Mouse (Mus musculus) cerebellum, postnatal 25 days (tissue): ENCODE data around the gene Bak1.

ENCODE experiments used
- DNase-seq, 2 experiments: peaks; one replicate each; pipeline ENCODE4 v3.0.0; 2021; ENCODE audit warnings: mixed read lengths in 2 of 2

The Bak1 gene

GRCm38 (mm10) chr17:27021076-27021475, 7.7 kb downstream of the Bak1 start:
- DNase-seq: peak; percentile 88 to 89

DNA sequence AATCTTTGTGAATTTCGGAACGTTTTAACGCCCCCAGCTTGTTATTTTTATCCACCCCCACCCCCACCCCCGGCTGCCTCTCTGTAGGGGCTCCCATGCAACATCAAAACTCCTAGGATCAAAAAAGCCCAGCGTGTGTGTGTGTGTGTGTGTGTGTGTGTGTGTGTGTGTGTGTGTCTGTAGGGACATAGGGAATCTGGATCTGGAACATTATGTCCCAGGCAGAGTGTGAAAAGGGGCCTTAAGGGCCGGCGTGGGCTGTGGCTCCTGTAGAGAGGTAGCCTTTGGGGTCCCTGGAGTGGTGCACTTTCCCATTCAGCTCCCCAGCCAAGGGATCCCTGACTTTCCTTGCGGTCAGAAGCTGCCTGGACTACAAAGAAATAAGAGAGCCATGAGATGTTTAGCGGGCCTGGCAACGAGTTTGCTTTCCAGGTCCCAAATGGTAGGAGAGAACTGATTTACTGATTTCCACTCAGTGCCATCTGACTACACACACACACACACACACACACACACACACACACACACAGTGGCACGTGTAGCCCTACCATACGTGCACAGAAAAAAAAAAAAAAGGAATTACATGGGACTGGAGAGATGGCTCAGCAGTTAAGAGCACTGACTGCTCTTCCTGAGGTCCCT, 10.1 kb downstream of the Bak1 start:
- DNase-seq: peak in 1 of 2 experiments; percentile 52

- peak; percentile 89 to 94 for DNase-seq
Measured at GRCm38 (mm10) chr17:27017564-27018499, 11.0 kb downstream of the Bak1 start.

GRCm38 (mm10) chr17:27012909-27013308, 15.9 kb downstream of the Bak1 start:
- DNase-seq: no peak

DNA sequence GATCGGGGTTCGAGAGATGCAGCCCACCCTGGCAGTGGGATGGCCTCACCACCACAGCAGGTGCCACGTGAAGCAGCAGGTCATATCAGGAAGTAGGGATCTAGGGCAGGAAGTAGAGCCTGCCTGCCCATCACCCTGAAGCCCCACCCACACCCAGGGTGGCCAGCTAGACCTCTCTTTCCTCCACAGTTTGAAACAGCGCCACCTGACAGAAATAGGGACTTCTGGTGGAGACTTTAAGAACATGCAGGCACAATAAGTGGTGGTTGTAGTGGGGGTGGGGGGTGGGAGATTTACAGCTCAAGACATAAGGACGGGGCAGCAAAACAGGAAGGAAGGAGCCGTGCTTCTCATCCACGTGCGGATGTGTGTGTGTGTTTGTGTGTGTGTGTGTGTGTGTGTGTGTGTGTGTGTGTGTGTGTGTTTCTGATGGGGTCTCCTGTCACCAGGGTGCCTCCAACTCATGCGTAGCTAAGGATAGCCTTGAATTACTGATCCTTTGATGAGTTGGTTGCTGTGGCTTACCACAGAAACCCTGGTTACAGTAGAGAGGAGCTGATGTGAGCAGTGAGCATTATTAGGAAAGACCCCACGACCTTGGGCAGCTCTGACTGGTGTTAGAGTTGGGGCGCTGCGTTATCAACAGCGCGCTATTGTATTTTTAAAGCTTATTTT, 16.7 kb downstream of the Bak1 start:
- no peak for DNase-seq

GRCm38 (mm10) chr17:27011167-27011566, 17.6 kb downstream of the Bak1 start:
- no peak for DNase-seq

- no peak for DNase-seq
Measured at GRCm38 (mm10) chr17:27008277-27008676, 20.5 kb downstream of the Bak1 start.

- DNase-seq: no peak
Measured at GRCm38 (mm10) chr17:27005644-27006043, 23.2 kb downstream of the Bak1 start.

DNA sequence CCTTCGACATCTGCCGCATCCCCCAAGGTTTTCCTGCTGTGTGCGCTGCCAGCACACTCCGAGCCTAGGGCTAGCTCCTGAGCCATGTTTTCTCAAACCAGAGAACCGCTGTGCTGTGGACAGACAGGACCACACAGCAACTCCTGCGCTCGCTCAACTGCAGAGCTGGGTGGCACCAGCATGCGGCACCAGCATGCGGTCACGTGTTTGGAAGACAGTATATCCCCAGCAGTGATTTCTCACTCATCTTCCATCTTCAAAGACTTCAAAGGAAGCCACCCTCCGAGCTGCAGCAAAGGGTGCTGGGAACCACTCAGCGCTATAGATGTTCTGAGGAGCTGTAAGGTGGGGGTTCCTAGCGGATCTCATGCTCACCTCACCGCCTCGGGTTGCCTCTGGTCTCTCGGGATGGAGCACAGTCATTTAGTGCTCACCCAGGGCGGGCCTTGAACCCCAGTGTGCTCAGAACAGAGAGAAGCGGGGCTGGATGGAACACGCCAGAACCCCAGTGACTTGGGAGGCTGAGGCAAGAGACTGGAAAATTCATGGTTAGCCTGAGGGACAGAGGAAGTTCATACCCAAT, 23.8 kb downstream of the Bak1 start:
- DNase-seq: no peak

DNA sequence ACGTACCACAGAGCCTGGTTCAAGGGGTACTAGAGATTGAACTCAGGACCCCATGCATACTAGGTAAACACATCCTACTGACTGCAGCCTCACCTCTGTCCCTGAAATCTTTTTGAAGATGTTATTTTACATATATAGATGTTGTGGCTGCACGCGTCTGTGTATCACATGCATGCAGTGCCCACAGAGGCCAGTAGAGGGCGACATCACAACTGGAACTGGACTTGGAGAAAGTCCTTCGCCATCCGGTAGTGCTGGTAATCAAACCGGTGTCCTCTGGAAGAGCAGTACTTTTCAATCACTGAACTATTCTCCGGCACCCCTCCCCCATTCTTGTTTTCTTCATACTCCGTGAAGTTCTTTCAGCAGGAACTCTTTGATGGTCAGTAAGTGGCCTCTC, 24.4 kb downstream of the Bak1 start:
- peak; percentile 52 to 75 for DNase-seq

DNA sequence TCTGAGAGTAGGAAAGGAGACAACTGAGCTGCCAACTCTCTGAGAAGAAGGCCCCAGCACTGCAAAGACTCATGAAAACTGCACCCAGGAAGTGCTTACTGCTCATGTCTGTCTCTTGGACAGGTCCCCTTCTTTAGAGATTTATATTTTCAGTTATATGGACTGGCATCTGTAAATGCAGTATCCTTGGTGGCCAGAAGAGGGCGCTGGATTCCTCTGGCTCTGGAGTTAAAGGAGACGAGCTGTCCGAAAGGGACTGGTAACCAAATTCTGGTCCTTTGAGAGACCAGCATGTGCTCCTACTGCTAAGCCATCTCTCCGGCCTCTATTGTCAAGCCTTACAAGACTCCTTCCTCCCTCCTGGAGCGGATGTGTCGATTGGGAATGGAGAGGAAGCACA, 26.9 kb downstream of the Bak1 start:
- DNase-seq: peak in 1 of 2 experiments; percentile 35

DNA sequence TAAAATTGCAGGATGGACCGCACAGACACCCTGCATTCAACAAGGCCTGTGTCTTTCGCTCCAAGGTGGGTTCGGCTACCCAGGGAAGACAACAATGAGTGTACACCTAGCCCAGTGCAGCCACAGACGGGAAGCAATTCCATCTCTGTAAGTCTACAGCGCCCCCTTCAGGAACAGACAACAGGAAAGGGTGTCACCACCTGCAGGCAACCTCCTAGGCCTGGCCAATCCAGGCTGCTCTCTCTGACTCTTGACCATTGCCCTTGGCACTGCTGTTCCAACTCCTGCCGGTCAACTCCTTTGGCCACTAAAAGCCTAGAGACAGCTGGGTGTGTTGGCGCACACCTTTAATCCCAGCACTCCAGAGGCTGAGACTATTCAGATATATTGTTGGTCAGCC, 27.7 kb downstream of the Bak1 start:
- no peak for DNase-seq

DNA sequence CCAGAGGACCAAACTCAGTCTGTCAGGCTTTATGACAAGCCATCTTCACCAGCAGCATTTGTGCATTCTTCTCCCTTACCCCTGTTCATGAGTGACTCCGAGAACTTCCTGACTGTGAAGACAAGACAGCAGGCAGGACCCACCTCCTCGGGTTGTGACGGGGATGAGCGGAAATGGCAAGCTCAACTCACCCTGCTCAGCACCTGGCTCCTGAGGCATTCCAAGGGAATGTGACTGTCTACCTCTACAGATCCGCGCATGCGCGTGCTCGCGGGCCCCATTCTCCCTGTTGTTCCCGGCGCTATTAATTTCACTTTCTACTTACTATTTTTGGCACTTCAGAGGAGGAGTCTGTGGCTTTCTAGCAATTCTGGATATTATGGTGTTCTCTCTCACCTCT, 28.8 kb downstream of the Bak1 start:
- DNase-seq: peak in 1 of 2 experiments; percentile 28

DNA sequence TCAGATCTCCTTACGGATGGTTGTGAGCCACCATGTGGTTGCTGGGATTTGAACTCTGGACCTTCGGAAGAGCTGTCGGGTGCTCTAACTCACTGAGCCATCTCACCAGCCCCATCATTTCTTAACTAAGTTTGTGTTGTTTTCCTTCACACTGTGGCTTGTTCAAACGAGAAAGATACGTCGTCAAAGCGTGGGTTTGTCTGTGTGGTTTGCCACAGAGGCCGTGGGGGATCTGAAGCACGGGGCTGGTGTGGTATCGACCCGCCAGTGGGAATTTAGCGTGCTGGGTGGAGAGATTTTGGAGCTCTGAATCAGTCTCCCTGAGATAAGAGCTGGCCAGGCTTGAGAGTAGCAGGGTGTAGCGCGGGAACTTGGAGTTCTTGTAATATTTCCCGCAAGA, 30.5 kb downstream of the Bak1 start:
- no peak for DNase-seq

DNA sequence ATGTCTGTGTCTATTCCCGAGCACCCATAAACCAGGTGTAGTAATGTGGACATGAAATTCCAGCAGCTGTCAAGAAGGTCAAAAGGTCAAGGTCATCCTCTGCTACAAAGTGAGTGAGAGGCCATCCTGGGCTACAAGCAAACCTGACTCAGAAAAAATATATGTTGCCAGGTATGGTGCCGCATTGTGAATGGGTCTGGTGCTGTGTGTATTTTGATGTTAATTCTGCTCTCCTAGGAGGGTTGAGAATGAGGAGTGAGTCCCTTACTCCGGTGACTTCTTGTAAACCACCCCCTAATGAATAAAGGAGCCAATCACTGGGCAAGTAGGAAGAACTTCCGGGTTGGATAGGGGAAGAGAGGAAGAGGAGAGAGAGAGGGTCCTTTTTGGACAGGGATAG, 31.1 kb downstream of the Bak1 start:
- no peak for DNase-seq

- no peak for DNase-seq
Measured at GRCm38 (mm10) chr17:26995562-26995961, 33.2 kb downstream of the Bak1 start.

DNA sequence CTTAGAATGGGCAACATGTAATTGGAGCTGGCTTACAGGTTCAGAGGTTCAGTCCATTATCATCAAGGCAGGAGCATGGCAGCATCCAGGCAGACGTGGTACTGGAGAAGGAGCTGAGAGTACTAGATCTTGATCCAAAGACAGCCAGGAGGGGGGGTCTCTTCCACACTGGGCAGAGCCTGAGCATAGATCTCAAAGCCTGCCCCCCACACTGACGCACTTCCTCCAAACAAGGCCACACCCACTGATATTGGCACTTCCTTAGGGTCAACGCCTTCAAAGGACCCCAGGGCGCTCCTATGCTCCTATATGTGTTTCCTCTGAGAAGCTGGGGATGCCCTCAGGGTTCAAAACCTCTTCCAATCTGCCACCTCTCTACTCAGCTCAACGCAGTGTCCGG, 33.8 kb downstream of the Bak1 start:
- no peak for DNase-seq

- DNase-seq: peak in 1 of 2 experiments; percentile 54
Measured at GRCm38 (mm10) chr17:26994410-26994809, 34.4 kb downstream of the Bak1 start.

- DNase-seq: no peak
Measured at GRCm38 (mm10) chr17:26990521-26990920, 38.3 kb downstream of the Bak1 start.

GRCm38 (mm10) chr17:26985503-26986179, 43.2 kb downstream of the Bak1 start:
- no peak for DNase-seq

- DNase-seq: no peak
Measured at GRCm38 (mm10) chr17:26983382-26983781, 45.4 kb downstream of the Bak1 start.

- DNase-seq: no peak
Measured at GRCm38 (mm10) chr17:26981050-26981449, 47.8 kb downstream of the Bak1 start.

DNA sequence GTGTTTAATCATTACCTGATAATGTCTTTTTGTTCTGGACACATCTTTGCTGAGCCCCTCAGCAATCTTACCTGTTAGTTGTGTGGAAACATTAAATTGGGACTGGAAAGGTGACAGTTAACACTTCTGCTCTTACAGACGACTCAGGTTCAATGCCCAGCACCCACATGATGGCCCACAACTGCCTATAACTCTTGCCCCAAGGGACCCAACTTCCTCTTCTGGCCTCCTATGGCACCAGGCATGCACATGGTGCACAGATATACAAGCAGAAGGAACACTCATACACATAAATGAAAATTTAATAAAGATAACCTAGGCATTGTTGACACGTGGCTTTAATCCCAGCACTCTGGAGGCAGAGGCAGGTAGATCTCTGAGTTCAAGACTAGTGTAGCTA, 49.4 kb downstream of the Bak1 start:
- DNase-seq: no peak
